Mouse (Mus musculus): ENCODE data around the gene Hba-x.
"Not testable (repeated sequence)": the region's sequence is repeated elsewhere in the genome, so short reads cannot be mapped to it uniquely, and the experiment has no call there.

Gene Hba-x

GRCm38 (mm10) chr11:32285887-32286286 lies 9.7 kb downstream of the Hba-x start:
- not testable (repeated sequence) for DNase-seq (ENCODE audit: low spot score in 2 of 2)

DNA sequence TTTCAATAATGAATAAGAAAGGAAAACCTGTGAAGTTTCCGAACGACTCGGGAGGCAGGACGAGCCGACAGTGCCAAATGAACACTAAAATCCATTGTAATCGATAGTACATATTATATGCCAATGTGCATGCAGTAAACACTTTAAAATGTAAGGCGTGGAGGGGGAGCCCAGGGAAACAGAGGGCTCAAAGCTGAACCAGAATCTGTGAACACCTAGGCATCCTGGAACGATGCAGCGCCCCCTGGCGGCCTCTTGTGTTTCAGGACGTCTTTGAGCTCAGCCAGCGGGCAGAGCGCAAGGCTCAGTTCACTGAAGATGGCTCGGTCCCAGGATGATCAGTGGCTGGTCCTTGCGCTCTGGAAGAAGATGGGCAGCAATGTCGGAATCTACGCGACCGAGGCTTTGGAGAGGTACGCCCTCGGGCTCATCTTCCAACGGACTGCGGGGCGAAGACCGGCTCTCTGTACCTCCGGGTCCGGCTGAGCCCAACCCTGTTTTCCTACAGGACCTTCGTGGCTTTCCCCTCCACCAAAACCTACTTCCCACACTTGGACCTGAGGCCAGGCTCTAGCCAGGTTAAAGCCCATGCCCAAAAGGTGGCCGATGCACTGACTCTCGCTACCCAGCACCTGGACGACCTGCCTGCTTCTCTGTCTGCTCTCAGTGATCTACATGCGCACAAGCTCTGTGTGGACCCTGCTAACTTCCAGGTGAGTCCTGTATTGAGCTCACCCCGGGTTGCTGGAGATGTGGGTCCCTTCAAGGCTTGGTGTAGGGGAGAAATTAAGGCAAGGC lies 10.7 kb downstream of the Hba-x start, which contains the start of gene Hbq1b:
Gene Hbq1b (plus strand): TSS at position 271 of the 798 bp plus-strand sequence.
- peak; percentile 32 to 71 for DNase-seq (ENCODE audit: low spot score in 2 of 2)

DNA sequence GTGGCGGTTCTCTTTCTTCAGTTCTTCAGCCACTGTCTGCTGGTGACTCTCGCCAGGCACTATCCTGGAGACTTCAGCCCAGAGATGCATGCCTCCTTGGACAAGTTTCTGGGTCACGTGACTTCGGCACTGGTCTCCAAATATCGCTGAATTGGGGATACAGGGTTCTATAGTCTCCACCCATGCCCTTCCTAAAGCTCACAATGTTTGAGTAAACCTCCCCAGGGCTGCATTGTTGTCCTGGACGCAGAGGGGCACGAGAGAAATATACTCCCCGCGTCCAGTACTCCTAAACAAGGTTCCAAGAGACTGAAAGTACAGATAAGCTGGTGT lies 11.3 kb downstream of the Hba-x start:
- no peak for DNase-seq (ENCODE audit: low spot score in 2 of 2)

DNA sequence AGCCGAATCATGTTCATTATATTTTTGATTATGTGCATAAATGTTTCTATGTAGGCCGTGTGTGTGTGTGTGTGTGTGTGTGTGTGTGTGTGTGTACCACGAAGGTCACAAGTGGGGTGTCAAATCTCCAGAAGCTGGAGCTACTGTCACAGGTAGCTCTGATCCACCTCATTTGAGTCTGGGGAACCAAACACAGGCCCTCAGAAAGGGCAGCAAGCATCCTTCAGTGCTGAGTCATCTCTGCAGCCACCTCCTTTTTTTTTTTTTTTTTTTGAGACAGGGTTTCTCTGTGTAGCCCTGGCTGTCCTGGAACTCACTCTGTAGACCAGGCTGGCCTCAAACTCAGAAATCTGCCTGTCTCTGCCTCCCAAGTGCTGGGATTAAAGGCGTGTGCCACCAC lies 16.6 kb downstream of the Hba-x start:
- DNase-seq (ENCODE audit: low spot score in 2 of 2), result not testable (repeated sequence)

GRCm38 (mm10) chr11:32293479-32293878 lies 17.3 kb downstream of the Hba-x start:
- DNase-seq (ENCODE audit: low spot score in 2 of 2), result not testable (repeated sequence)

GRCm38 (mm10) chr11:32296203-32296602 lies 20.0 kb downstream of the Hba-x start, which contains the start of gene Hba-a2:
Gene Hba-a2, plus strand, starts transcription at chr11:32296489.
- DNase-seq (ENCODE audit: low spot score in 2 of 2), result not testable (repeated sequence)

GRCm38 (mm10) chr11:32297417-32297816 lies 21.2 kb downstream of the Hba-x start:
- DNase-seq (ENCODE audit: low spot score in 2 of 2), result not testable (repeated sequence)

- no peak for DNase-seq (ENCODE audit: low spot score in 2 of 2)
Measured at GRCm38 (mm10) chr11:32297866-32298531, 21.8 kb downstream of the Hba-x start.

- DNase-seq (ENCODE audit: low spot score in 2 of 2), result no peak
Measured at GRCm38 (mm10) chr11:32298532-32298918, 22.3 kb downstream of the Hba-x start.

- peak in 1 of 2 experiments; percentile 43 for DNase-seq (ENCODE audit: low spot score in 2 of 2)
Measured at GRCm38 (mm10) chr11:32299865-32300264, 23.7 kb downstream of the Hba-x start, which contains the start of gene Hbq1a. Gene Hbq1a, plus strand, starts transcription at chr11:32300069.

- no peak for DNase-seq (ENCODE audit: low spot score in 2 of 2)
Measured at GRCm38 (mm10) chr11:32300279-32301267, 24.4 kb downstream of the Hba-x start.

DNA sequence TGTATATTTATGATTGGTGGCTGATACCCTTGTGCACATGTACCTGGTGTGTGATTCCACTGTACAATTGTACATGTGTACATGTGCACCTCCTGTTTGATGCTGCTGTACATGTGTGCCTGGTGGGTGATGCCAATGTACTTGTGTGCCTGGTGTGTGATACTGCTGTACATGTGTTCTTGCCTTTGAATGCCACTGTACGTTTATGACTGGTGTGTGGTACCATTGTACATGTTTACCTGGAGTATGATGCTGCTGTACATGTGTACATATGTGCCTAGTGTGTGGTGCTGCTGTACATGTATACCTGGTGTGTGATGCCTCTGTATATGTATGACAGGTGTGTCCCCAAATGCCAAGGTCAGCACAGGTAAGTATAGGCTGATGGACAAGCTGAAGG lies 25.3 kb downstream of the Hba-x start:
- no peak for DNase-seq (ENCODE audit: low spot score in 2 of 2)

DNA sequence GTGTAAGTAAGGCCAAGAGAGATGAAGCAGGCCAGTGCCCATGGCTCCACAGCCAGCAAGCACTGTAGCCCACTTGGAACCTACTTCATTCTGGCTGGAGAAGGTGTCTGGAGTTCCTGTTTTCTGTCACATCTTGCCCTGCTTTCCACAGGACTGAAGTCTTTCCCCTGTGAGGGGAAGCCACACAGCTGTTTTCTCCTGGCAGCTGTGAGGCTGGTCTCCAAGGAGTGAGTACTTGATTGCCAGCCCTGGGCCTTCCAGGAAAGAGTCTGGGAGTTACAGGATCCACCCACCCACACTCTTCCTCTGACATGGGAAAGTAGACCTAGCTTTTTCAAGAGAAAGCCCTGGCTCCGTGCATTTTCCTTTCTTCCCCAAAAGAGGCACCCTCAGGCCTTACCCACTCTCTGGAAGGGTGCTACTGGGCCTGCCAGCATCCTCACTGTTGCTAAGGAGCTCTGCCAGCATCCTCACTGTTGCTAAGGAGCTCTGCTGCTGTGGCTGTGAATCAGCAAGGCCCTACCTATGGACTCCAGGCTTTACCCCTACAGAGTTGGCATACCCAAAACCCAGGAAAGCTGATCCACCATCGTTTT lies 26.7 kb downstream of the Hba-x start:
- DNase-seq (ENCODE audit: low spot score in 2 of 2), result peak; percentile 23 to 37

- no peak for DNase-seq (ENCODE audit: low spot score in 2 of 2)
Measured at GRCm38 (mm10) chr11:32303455-32303854, 27.3 kb downstream of the Hba-x start.

DNA sequence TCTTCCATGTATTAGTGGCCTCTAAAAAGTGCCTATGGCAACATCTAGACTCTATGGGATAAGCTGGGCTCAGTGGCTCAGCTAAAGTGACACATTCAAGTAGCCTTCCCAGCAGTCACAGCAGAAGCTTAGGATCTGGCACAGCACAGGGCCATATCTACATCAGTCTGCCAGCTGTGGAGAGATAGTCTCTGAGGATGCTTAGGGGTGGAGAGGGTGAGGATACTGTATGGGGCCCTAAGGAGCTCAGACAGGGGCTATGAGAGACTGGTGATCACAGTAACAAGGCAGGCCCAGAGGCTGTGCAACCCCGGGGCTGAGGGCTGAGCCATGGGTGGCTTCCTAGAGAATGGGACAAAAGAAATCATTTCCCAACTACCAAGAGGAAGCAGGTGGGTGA lies 30.8 kb downstream of the Hba-x start:
- DNase-seq (ENCODE audit: low spot score in 2 of 2), result no peak

GRCm38 (mm10) chr11:32309446-32309845 lies 33.2 kb downstream of the Hba-x start:
- DNase-seq (ENCODE audit: low spot score in 2 of 2), result no peak

- DNase-seq (ENCODE audit: low spot score in 2 of 2), result no peak
Measured at GRCm38 (mm10) chr11:32309928-32310327, 33.7 kb downstream of the Hba-x start.

- DNase-seq (ENCODE audit: low spot score in 2 of 2), result no peak
Measured at GRCm38 (mm10) chr11:32316009-32316408, 39.8 kb downstream of the Hba-x start.

GRCm38 (mm10) chr11:32320507-32321195 lies 44.5 kb downstream of the Hba-x start:
- no peak for DNase-seq (ENCODE audit: low spot score in 2 of 2)

DNA sequence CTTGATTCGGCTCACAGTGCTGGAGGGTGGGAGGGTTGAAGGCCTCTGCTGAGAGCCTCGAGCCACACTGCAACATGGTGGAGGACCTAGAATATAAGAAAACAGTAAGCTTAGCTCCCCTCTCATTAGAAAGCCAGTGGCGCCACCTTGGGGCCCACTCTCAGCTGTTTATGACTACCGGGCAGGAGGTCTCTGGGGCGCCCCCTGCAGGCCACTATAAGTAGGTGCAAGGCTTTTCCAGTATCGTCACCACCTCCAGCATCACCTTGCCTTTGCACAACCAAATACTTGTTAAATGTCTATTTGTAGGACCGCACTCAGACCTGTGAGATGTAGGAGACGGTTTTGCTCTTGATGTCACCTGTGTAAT lies 45.0 kb downstream of the Hba-x start:
- peak in 1 of 2 experiments; percentile 29 for DNase-seq (ENCODE audit: low spot score in 2 of 2)

DNA sequence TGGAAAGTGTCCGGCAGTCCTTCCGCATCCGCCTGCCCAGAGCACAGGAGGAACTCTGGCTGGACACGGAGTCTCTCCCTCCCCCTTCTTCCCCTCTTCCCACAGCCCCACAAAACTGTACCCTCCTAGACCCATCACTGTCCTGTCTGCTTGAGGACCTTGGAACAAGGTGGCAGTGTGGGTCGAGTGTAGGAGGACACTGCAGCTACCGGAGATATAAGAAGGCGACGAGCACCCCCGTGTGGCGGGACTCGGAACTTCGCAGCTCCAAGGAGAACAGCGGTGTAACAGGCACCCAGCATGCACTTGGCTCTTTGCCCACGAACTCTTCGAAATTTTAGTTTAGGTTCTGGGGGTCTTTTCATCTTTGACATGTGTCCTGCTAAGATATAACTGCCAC lies 48.4 kb downstream of the Hba-x start:
- DNase-seq (ENCODE audit: low spot score in 2 of 2), result peak; percentile 67 to 80

All from heart, adult 9 months (tissue).